Mouse (Mus musculus): ENCODE results near the gene Ccl4.

DNA sequence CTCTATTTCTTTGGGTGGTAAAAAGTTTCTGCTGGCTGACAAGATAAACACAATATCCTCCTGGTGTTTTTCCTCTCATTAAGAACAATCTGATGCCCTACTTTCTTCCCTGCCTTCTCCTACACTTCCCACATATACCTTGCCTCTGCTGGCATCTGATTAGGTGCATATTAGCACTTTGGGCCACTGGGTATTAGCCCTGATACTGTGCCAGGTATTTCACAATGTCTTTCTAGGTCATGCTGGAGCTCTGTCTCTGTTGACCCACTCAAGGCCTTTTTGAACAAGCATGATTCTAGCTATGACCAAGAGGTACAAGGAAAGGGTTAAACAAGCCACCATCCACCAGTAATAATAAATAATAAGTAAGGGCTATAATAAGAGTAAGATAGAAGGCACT lies 9.4 kb downstream of the Ccl4 start:
- TF ChIP-seq POLR2A (IDR thresholded peaks at IDR 0.05; ENCODE audit: low read depth, low read length), result no peak
- no peak for TF ChIP-seq CTCF (IDR thresholded peaks at IDR 0.05; ENCODE audit: extremely low read depth, insufficient read depth, insufficient read length, insufficient replicate concordance)

All from spleen, adult 2 months (tissue).